Mouse (Mus musculus) liver, embryonic 13.5 days (tissue): ENCODE measurements around the gene Hnrnpa3. TPM values are rescaled to one million over a fixed set of nuclear protein-coding genes. Genes with fewer than 3 reads are reported as not detected.
"Not testable (repeated sequence)": the region's sequence is repeated elsewhere in the genome, so short reads cannot be mapped to it uniquely, and the experiment has no call there.

Experiments used
- ATAC-seq: fragments of 200-750 bp; cut with Nextera tagmentation; 2 replicates; pipeline ENCODE4 v1.8.0; 2017; ENCODE audit warnings: low read depth, mild to moderate bottlenecking, moderate number of reproducible peaks, moderate library complexity
- DNase-seq: peaks from one replicate; pipeline ENCODE4 v3.0.0; 2022
- H3K27ac ChIP-seq: fragments of 300-500 bp; sonication (generic); 2 replicates; pipeline ENCODE4 v1.5.1; 2015; ENCODE audit warnings: moderate library complexity, mild to moderate bottlenecking, inconsistent platforms
- H3K27me3 ChIP-seq: fragments of 300-500 bp; sonication (generic); 2 replicates; pipeline ENCODE4 v1.6.1; 2015; ENCODE audit warnings: mild to moderate bottlenecking, inconsistent platforms
- H3K36me3 ChIP-seq: fragments of 300-500 bp; sonication (generic); 2 replicates; pipeline ENCODE4 v1.6.1; 2015; ENCODE audit warnings: mild to moderate bottlenecking, inconsistent platforms
- H3K4me1 ChIP-seq: fragments of 300-500 bp; sonication (generic); replicated peaks from 2 replicates; pipeline ENCODE4 v1.6.1; 2015; ENCODE audit warnings: inconsistent platforms
- H3K4me2 ChIP-seq: fragments of 300-500 bp; sonication (generic); 2 replicates; pipeline ENCODE4 v1.6.1; 2015; ENCODE audit warnings: inconsistent platforms, mild to moderate bottlenecking, moderate library complexity
- H3K4me3 ChIP-seq: fragments of 300-500 bp; sonication (generic); replicated peaks from 2 replicates; pipeline ENCODE4 v1.5.1; 2015; ENCODE audit warnings: mild to moderate bottlenecking, inconsistent platforms
- H3K9ac ChIP-seq: fragments of 300-500 bp; sonication (generic); 2 replicates; pipeline ENCODE4 v1.6.1; 2015; ENCODE audit warnings: mild to moderate bottlenecking, inconsistent platforms
- H3K9me3 ChIP-seq: fragments of 300-500 bp; sonication (generic); replicated peaks from 2 replicates; pipeline ENCODE4 v1.6.1; 2016; ENCODE audit warnings: inconsistent platforms
- WGBS: fragments of 180-500 bp; shearing (Covaris S2); methylation state at CpG from one replicate; pipeline ENCODE4 v1.1.7; 2015; ENCODE audit not compliant: insufficient replicate concordance; 5-methylcytosine and 5-hydroxymethylcytosine counted together
- polyA plus RNA-seq: library from polyadenylated mRNA; unstranded; fragments of >200 nt; fragmentation: Nextera tagmentation; extraction: Ambion mirVana; gene quantifications from 2 replicates; pipeline ENCODE4 v1.2.1, GENCODE M21; 2015

Hnrnpa3 gene
- polyA plus RNA-seq, 1 experiment from 2014 or later: 161 TPM

DNA sequence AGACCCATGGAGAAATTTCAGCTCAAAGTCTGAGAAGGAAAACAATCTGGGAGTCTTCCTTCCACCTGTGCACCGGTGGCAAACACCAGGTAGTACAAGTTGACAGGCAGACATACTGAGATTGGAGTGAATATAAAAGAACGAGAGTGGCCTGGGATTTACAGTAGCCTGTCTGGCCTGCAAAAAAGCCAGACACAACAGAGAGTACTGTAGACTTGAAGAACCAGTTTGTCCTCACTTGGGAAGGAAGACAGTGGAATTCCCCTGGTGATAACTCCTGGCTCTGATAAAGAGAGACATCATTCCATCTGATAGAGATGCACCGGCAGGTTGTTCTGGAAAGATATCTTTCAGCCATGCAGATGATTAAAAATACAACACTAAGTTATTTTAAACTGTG lies 34.0 kb upstream of the Hnrnpa3 start:
- Histone ChIP-seq H3K27ac (no peak overlapping the region), H3K4me2 (no peak overlapping the region), H3K4me3 (no peak overlapping the region), H3K9ac (no peak overlapping the region), H3K9me3 (no peaks in the 10 kb centered on the region), H3K4me1 (no peaks in the 10 kb centered on the region), H3K27me3 (no peaks in the 10 kb centered on the region), H3K36me3 (no peaks in the 10 kb centered on the region)
- 67% methylated on average over 3 of the region's 3 CpGs for WGBS
- no peak for ATAC-seq
- no peak for DNase-seq

DNA sequence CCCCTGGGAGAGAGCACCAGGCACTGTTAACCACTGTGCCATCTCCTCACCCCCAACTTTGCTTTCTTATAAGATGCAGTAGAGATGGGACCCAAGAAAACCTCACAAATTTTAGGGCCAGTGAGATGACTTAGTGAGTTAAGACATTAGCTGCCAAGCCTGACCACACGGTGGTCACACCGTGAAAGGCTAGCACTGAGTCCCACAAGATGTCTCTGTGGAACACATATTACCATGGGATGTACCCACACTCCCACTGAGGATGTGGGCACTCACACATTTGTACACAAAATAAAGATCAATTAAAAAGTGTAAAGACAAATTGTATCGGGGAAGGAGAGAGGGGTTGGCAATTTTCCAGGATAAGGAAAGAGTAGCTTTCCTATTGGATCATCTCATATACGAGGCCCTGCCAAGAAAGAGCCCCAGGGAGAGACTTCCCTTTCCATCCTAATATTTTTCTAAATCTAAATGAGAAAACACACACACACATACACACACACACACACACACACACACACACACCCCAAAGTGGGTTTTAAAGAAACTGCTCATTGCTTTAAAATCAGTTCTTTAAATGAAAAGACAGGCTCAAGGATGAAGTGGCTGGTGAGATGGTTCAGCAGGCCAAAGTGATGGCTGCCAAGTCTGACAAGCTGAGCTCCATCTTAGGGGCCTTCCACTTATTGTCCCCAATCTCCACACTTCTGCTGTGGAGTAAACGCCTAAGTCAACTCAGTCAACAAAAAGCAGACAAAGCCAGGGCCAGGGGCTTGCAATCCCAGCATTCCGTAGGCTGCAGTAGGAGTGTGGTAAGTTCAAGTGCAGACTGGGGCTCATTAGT lies 32.2 kb upstream of the Hnrnpa3 start:
- no peak overlapping the region for H3K9ac ChIP-seq
- no peak overlapping the region for H3K4me3 ChIP-seq
- H3K9me3 ChIP-seq: no peaks in the 10 kb centered on the region
- H3K27me3 ChIP-seq: no peaks in the 10 kb centered on the region
- ATAC-seq: no peak
- H3K4me2 ChIP-seq: no peak overlapping the region
- 70% methylated on average over 6 of the region's 6 CpGs for WGBS
- peaks cover 1% of the 10 kb centered on the region; the same call in 1 of the 2 replicates for H3K4me1 ChIP-seq
- no peaks in the 10 kb centered on the region for H3K36me3 ChIP-seq
- no peak for DNase-seq
- H3K27ac ChIP-seq: no peak overlapping the region

DNA sequence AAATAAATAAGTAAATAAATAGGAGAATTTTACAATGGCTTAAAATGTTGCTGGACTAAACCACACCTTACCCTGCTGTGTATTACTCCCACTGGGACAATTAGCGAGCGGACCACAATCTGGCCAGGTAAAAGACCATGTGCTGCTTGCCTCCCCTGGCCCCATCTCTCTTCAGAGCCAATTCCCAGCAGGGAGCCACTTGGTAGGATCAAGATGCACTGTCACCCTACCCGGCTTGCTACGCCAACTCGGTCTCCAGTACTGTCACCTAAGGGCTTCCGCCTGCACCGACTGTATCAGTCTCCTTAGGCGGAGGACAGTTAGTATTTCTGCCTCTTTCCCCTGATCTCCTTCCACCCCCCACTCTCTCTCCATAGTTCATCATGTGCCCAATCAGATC lies 30.6 kb upstream of the Hnrnpa3 start:
- ATAC-seq (no peak), DNase-seq (no peak)
- no peak overlapping the region for H3K4me2 ChIP-seq
- no peaks in the 10 kb centered on the region for H3K36me3 ChIP-seq
- no peak overlapping the region for H3K9ac ChIP-seq
- H3K4me1 ChIP-seq: peaks cover 12% of the 10 kb centered on the region
- WGBS: 83% methylated on average over 8 of the region's 8 CpGs
- H3K4me3 ChIP-seq: no peak overlapping the region
- no peak overlapping the region for H3K27ac ChIP-seq
- H3K9me3 ChIP-seq: no peaks in the 10 kb centered on the region
- H3K27me3 ChIP-seq: peaks cover 5% of the 10 kb centered on the region; the same call in 1 of the 2 replicates

DNA sequence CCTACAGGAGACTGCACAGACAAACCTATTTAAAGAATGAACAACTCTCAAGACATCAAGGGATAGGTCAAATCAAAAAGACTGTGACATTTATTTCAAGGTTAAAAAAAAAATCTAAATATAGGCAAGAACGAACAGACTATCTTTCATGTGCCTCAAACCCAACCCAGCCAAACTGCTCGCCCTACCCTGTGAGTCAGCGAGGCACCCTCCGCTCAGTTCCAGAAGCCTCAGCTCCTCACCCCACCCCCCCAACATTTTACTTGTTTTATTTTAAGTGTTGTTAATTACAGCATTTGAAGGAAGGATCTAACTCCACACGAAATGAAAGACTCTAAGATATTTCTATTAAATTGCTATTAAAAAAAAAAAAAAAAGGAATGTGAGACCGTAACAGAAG lies 27.6 kb upstream of the Hnrnpa3 start:
- Histone ChIP-seq H3K9ac (no peak overlapping the region), H3K36me3 (no peaks in the 10 kb centered on the region), H3K27me3 (peaks cover 5% of the 10 kb centered on the region; the same call in 1 of the 2 replicates), H3K4me2 (no peak overlapping the region), H3K4me3 (no peak overlapping the region), H3K27ac (no peak overlapping the region), H3K4me1 (peaks cover 20% of the 10 kb centered on the region), H3K9me3 (no peaks in the 10 kb centered on the region)
- ATAC-seq (no peak), DNase-seq (no peak)
- 54% methylated on average over 6 of the region's 6 CpGs for WGBS

DNA sequence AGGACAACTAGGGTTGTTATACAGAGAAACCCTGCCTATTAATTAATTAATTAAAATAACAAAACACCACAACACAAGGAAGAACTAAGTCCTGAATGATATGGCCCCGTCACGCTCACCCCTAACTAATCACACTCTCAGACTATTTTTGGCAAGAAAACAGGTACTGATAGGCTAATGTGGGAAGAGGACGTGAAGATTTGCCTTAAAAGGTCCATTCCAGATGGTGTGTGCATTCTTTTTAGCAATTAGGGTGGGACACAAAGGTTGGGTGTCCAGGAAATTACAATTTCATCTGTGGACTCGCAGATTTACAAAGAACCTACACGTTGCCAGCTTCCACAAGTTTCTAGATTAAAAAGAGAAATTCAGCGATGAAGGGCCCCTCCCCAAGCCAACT lies 27.0 kb upstream of the Hnrnpa3 start:
- Histone ChIP-seq H3K4me3 (no peak overlapping the region), H3K36me3 (no peaks in the 10 kb centered on the region), H3K4me2 (no peak overlapping the region), H3K27me3 (peaks cover 5% of the 10 kb centered on the region; the same call in 1 of the 2 replicates), H3K9me3 (no peaks in the 10 kb centered on the region), H3K27ac (no peak overlapping the region), H3K4me1 (peaks cover 23% of the 10 kb centered on the region), H3K9ac (no peak overlapping the region)
- DNase-seq: no peak
- WGBS: 64% methylated on average over 6 of the region's 6 CpGs
- no peak for ATAC-seq

DNA sequence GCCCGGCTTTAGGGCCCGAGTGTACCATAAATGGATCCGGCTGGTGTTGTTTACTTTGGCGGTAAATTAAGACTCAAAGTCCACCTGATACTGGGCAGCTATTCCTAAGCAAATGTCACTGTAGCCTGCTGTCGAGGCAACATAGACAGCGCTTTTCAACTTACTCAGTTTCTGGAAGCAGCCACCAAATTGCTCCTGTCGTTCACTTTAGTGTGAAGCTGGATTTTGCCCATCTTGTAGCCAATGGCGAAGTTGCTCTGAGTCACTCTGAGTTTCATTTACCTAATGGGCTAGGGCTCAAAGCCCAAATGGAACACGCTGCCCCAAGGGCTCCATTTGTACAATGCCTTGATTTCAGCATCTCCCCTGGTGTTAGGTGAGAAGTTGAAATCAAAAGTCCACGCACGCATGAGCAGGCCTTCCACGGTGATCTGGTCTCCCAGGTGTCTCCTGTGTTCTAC lies 26.3 kb upstream of the Hnrnpa3 start:
- H3K4me3 ChIP-seq: no peak overlapping the region

DNA sequence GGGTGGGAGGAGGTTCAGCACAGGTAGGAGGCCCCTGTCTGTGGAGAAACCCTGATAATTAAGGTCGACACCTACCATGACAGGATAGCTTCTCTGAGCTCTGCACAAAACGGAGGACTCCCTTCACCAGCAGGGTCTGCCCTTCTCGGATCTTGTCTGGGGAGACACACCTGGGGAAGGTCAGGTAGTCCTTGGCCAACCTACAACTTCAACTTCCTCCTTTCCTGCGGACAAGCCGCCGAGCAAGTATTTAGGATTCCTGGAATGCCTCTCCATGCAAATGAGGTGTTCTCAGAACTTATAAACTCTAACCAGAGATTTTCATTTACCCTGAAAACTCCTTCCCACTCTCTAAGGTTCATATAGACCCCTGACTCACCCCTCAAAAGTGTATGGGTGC lies 25.7 kb upstream of the Hnrnpa3 start:
- 51% methylated on average over 6 of the region's 6 CpGs for WGBS
- no peak overlapping the region for H3K9ac ChIP-seq
- ATAC-seq (no peak), DNase-seq (no peak)
- no peak overlapping the region for H3K4me3 ChIP-seq
- peaks cover 26% of the 10 kb centered on the region for H3K4me1 ChIP-seq
- H3K36me3 ChIP-seq: no peaks in the 10 kb centered on the region
- no peak overlapping the region for H3K27ac ChIP-seq
- peaks cover 5% of the 10 kb centered on the region; the same call in 1 of the 2 replicates for H3K27me3 ChIP-seq
- no peaks in the 10 kb centered on the region for H3K9me3 ChIP-seq
- H3K4me2 ChIP-seq: no peak overlapping the region

More for the DNA sequence above, 26.3 kb upstream of the Hnrnpa3 start:
- H3K36me3 ChIP-seq: no peaks in the 10 kb centered on the region
- peaks cover 24% of the 10 kb centered on the region for H3K4me1 ChIP-seq
- H3K9me3 ChIP-seq: no peaks in the 10 kb centered on the region
- H3K9ac ChIP-seq: no peak overlapping the region
- H3K4me2 ChIP-seq: no peak overlapping the region
- no peak overlapping the region for H3K27ac ChIP-seq
- ATAC-seq: no peak
- H3K27me3 ChIP-seq: peaks cover 5% of the 10 kb centered on the region; the same call in 1 of the 2 replicates
- DNase-seq: no peak
- WGBS: 78% methylated on average over 12 of the region's 12 CpGs

DNA sequence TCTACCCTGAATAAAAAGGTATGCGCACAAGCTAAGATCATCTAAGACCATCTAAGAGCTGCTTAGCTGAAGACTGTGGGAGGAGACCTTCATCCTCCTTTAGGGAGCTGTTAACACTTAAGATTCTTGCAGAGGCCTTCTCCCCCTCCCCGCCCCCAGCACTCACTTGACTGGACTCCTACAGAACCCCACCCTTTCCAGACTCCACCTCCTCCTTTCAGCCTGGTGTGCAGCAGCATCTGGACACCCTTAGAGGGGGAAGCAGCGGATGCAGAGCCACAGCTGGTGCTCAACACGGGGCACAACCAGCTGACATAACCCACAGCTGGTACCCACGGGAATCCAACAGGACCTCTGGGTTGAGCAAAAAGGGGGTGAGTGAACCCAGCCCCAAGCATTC lies 25.3 kb upstream of the Hnrnpa3 start:
- peaks cover 26% of the 10 kb centered on the region for H3K4me1 ChIP-seq
- no peak for DNase-seq
- peaks cover 5% of the 10 kb centered on the region; the same call in 1 of the 2 replicates for H3K27me3 ChIP-seq
- H3K9ac ChIP-seq: no peak overlapping the region
- no peak overlapping the region for H3K27ac ChIP-seq
- peak; percentile 50; the same call in 1 of the 2 replicates for ATAC-seq
- H3K4me3 ChIP-seq: no peak overlapping the region
- no peaks in the 10 kb centered on the region for H3K9me3 ChIP-seq
- WGBS: 63% methylated on average over 5 of the region's 5 CpGs
- no peaks in the 10 kb centered on the region for H3K36me3 ChIP-seq
- no peak overlapping the region for H3K4me2 ChIP-seq

DNA sequence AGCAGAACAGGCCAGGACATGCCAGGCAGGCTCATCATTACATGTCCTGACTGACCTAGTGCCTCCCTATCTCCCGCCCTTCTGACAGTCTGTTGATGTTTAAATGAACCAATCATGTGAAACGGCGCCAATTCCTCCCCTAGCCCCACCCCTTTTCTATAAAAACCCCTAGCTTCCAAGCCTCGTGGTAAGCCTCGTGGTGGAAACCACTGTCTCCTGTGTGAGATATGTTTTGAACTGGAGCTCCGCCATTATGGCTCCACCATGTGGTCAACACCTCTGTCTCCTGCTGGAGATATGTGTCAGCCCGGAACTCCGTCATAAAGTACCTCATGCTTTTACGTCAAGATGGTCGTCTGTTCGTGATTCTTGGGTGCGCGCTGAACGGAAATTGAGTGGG lies 24.6 kb upstream of the Hnrnpa3 start:
- H3K4me1 ChIP-seq: peaks cover 26% of the 10 kb centered on the region
- 74% methylated on average over 14 of the region's 14 CpGs for WGBS
- H3K36me3 ChIP-seq, H3K27ac ChIP-seq, H3K9me3 ChIP-seq, ATAC-seq, H3K27me3 ChIP-seq, H3K4me3 ChIP-seq, H3K4me2 ChIP-seq, DNase-seq, H3K9ac ChIP-seq: not testable (repeated sequence)

DNA sequence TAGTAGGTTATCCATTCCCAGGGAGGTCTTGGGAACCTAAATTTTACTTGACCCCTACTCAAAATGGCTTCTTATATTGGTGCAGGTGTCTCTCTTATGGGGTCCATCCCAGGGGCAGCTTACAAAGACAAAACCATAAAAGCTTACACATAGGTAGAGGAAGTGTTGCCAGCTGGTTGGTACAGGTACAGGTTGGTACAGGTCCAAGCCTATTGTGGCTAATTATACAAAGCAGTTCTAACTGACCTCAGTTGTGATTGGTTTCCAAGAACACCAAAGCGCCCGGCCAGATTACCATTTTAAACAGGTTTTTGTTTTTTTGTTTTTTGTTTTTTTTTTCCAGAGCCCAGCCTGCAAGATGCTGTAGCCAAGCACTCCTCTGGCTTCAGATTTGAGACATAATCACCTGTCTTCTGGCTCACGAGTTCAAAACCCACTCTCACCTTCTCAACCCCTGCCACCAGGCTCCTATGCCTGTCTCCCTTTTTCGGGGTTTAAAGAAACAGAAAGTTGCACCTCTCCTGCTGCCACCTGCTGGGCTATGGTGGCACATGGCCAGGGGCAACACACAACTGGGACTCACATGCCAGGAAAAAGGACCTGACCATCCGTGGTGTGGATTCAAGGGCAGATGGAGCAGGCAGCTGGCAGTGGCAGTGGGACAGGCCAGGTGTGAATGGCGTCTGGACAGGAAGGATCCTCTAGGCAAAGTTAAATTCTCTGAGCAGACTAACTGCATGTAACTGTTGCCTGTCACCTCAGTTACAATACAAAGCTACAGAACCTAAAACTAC lies 22.6 kb upstream of the Hnrnpa3 start:
- Histone ChIP-seq H3K27ac (no peak overlapping the region; the same call in 1 of the 2 replicates), H3K9ac (no peak overlapping the region), H3K4me1 (peaks cover 26% of the 10 kb centered on the region), H3K4me2 (no peak overlapping the region), H3K9me3 (no peaks in the 10 kb centered on the region), H3K27me3 (peaks cover 5% of the 10 kb centered on the region; the same call in 1 of the 2 replicates), H3K36me3 (no peaks in the 10 kb centered on the region), H3K4me3 (no peak overlapping the region)
- no peak for ATAC-seq
- WGBS: 49% methylated on average over 6 of the region's 6 CpGs
- DNase-seq: no peak

DNA sequence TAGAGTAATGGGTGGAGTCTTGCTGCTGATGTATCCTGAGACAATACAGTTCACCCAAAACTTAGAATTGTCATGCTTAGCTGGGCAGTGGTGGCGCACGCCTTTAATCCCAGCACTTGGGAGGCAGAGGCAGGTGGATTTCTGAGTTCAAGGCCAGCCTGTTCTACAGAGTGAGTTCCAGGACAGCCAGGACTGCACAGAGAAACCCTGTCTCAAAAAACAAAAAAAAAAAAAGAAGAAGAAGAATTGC lies 22.1 kb upstream of the Hnrnpa3 start:
- WGBS: 77% methylated on average over 2 of the region's 2 CpGs
- DNase-seq, H3K36me3 ChIP-seq, H3K4me2 ChIP-seq, H3K9me3 ChIP-seq, H3K9ac ChIP-seq, H3K27ac ChIP-seq, ATAC-seq, H3K4me3 ChIP-seq, H3K27me3 ChIP-seq: not testable (repeated sequence)
- peaks cover 23% of the 10 kb centered on the region for H3K4me1 ChIP-seq
